Mouse (Mus musculus) hindbrain, embryonic 16.5 days (tissue): ENCODE results near the gene Rbm12. TPM values are rescaled to one million over a fixed set of nuclear protein-coding genes. Genes with fewer than 3 reads are reported as not detected.
A peak's percentile ranks its signal among the peaks of the same experiment; 100 is the strongest.
"Not testable (repeated sequence)": the region's sequence is repeated elsewhere in the genome, so short reads cannot be mapped to it uniquely, and the experiment has no call there.

Experiments
- ATAC-seq: fragments of 200-750 bp; cut with Nextera tagmentation; 2 replicates; pipeline ENCODE4 v1.8.0; 2017; ENCODE audit warnings: moderate TSS enrichment, moderate library complexity
- H3K27ac ChIP-seq: fragments of 300-500 bp; sonication (generic); 2 replicates; pipeline ENCODE4 v1.5.1; 2014; ENCODE audit warnings: low read depth, mild to moderate bottlenecking, control low read depth, low read length, moderate library complexity
- H3K27me3 ChIP-seq: fragments of 300-500 bp; sonication (generic); replicated peaks from 2 replicates; pipeline ENCODE4 v1.6.1; 2014; ENCODE audit warnings: low read length; ENCODE audit not compliant: control insufficient read depth, insufficient read depth
- H3K36me3 ChIP-seq: fragments of 300-500 bp; sonication (generic); 2 replicates; pipeline ENCODE4 v1.6.1; 2014; ENCODE audit warnings: mild to moderate bottlenecking, low read length, moderate library complexity, mixed read lengths; ENCODE audit not compliant: control insufficient read depth, insufficient read depth
- H3K4me1 ChIP-seq: fragments of 300-500 bp; sonication (generic); 2 replicates; pipeline ENCODE4 v1.6.1; 2014; ENCODE audit warnings: low read depth, low read length; ENCODE audit not compliant: control insufficient read depth, insufficient read depth
- H3K4me2 ChIP-seq: fragments of 300-500 bp; sonication (generic); 2 replicates; pipeline ENCODE4 v1.6.1; 2014; ENCODE audit warnings: mild to moderate bottlenecking, low read length, control low read depth, moderate library complexity
- H3K4me3 ChIP-seq: fragments of 300-500 bp; sonication (generic); 2 replicates; pipeline ENCODE4 v1.5.1; 2014; ENCODE audit warnings: mild to moderate bottlenecking, low read length, control low read depth, moderate library complexity
- H3K9ac ChIP-seq: fragments of 300-500 bp; sonication (generic); 2 replicates; pipeline ENCODE4 v1.6.1; 2014; ENCODE audit warnings: low read depth, mild to moderate bottlenecking, control low read depth, low read length, moderate library complexity
- H3K9me3 ChIP-seq: fragments of 300-500 bp; sonication (generic); 2 replicates; pipeline ENCODE4 v1.6.1; 2014; ENCODE audit warnings: mild to moderate bottlenecking, low read length, moderate library complexity; ENCODE audit not compliant: control insufficient read depth
- WGBS: fragments of 180-500 bp; shearing (Covaris S2); extraction: QIAGEN DNeasy Blood & Tissue Kit; methylation state at CpG from one replicate; pipeline ENCODE4 v1.1.7; 2014; 5-methylcytosine and 5-hydroxymethylcytosine counted together
- polyA plus RNA-seq: library from polyadenylated mRNA; unstranded; fragments of >200 nt; fragmentation: Nextera tagmentation; extraction: Ambion mirVana; gene quantifications from 2 replicates; pipeline ENCODE4 v1.2.1, GENCODE M21; 2015

The Rbm12 gene
- polyA plus RNA-seq, 1 experiment from 2014 or later: 19.3 TPM

DNA sequence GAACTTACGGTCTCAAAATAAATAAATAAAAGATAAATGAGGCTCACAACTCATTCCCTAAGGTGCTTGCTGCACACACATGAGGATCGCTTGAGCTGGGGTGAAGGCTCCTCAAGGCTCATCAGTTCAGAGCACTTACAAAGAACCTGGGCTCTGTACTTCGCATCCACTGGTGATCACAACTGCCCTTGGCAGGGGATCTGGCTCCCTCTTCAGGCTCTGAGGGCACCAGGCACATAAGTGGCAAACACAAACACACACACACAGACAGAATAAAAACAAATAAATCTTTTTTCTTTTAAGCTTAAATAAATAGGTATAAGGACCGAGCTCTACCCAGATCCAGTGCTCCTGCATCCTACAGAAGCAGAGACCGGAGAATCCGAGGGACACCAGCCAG is 23.9 kb upstream of the Rbm12 start:
- Histone ChIP-seq H3K4me3 (no peak overlapping the region), H3K9me3 (no peaks in the 10 kb centered on the region), H3K4me1 (no peaks in the 10 kb centered on the region), H3K27ac (no peak overlapping the region), H3K36me3 (no peaks in the 10 kb centered on the region; the same call in none of the 2 replicates), H3K27me3 (no peaks in the 10 kb centered on the region), H3K4me2 (no peak overlapping the region), H3K9ac (no peak overlapping the region)
- ATAC-seq: no peak
- WGBS: 87% methylated on average over 6 of the region's 6 CpGs

DNA sequence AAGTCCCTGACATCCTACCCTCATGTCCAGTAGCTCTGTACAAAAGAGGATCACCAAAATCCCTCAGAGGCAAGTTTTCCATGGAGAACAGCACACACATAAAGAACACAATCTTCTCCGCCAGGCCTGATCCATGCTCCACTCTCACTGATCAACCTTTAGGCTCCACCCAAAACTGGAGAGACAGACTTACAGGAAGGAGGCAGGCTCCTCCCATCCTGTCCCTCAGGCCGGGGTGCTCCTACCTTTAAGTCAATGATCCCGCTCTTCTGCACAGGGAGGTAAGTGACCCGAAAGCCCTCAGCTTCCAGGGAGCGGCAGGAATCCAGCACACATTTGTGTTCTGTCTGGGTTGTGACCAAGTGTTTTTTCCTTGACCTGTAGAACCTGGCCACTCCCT is 22.4 kb upstream of the Rbm12 start:
- H3K36me3 ChIP-seq: no peaks in the 10 kb centered on the region; the same call in none of the 2 replicates
- no peak for ATAC-seq
- 94% methylated on average over 5 of the region's 5 CpGs for WGBS
- no peaks in the 10 kb centered on the region for H3K27me3 ChIP-seq
- H3K4me1 ChIP-seq: no peaks in the 10 kb centered on the region
- H3K4me3 ChIP-seq: no peak overlapping the region
- H3K4me2 ChIP-seq: no peak overlapping the region
- no peak overlapping the region for H3K9ac ChIP-seq
- H3K27ac ChIP-seq: no peak overlapping the region
- no peaks in the 10 kb centered on the region for H3K9me3 ChIP-seq

DNA sequence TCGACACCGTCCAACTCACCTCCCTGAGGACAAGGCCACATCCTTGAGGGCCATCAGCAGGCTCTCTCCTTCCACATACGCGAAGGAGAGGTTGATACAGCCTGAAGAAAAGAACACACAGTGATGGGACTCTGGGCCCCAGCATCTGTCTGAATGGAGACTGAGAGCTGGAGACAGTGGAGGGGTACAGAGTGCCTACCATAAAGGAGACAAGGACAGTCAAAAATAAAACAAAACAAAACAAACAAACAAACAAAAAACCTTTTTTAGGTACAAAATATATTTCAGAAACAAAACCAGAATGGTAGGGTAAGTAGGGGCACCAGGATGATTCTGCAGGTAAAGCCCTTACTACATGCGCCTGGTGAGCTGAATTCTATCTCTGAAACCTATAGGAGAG is 15.2 kb upstream of the Rbm12 start, which contains the start of gene Gm28036:
Gene Gm28036, minus strand, starts transcription at position 101 of the 400 bp plus-strand sequence.
- Histone ChIP-seq H3K36me3 (peaks cover 10% of the 10 kb centered on the region), H3K4me1 (no peaks in the 10 kb centered on the region), H3K9ac (no peak within 1 kb of the TSS), H3K27ac (no peak within 1 kb of the TSS), H3K4me3 (no peak within 1 kb of the TSS), H3K9me3 (no peaks in the 10 kb centered on the region), H3K4me2 (no peak within 1 kb of the TSS), H3K27me3 (no peaks in the 10 kb centered on the region)
- 96% methylated on average over 5 of the region's 5 CpGs for WGBS
- no peak for ATAC-seq

DNA sequence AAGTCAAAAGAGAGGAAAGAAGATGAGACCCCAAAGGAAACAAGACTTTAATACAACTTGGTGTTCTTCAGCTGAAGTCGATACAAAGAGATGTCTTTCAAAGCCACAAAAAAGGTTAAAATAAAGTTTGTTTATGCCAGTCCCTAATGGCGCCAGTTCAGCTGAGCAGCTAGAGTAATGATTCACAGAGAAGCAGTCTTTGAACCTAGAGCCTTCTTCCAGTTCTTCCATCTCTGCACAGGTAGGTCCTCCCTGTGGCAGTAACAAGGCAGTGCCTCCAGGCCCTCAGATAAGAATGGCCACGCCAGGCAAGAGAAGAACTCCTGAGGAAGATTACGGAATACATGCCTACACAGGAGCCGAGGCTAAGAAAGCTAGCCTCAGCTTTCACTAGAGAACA is 12.0 kb upstream of the Rbm12 start:
- 91% methylated on average over 5 of the region's 5 CpGs for WGBS
- no peak for ATAC-seq

DNA sequence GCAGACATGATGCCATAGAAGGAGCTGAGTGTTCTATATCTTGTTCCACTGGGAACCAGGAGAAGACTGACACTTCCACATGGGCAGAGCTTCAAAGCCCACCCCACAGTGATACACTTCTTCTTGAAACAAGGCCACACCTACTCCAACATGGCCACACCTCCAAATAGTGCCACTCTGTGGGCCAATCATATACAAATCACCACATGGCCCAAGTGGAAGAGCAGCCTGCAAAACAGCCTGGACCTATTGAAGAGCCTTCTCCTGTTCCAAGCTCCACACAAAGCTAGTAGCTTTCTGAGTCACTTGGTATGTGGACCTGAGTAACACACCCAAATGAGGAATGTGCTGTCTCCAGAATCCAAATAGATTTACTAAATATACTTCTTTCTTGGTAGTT is 7.8 kb upstream of the Rbm12 start:
- Histone ChIP-seq H3K36me3 (peaks cover 5% of the 10 kb centered on the region; the same call in 1 of the 2 replicates), H3K4me2 (no peak overlapping the region), H3K27me3 (no peaks in the 10 kb centered on the region), H3K9ac (no peak overlapping the region), H3K4me1 (no peaks in the 10 kb centered on the region), H3K27ac (no peak overlapping the region), H3K9me3 (no peaks in the 10 kb centered on the region), H3K4me3 (no peak overlapping the region)
- no peak for ATAC-seq

More for the DNA sequence above, 12.0 kb upstream of the Rbm12 start:
- H3K4me1 ChIP-seq: no peaks in the 10 kb centered on the region
- no peak overlapping the region for H3K27ac ChIP-seq
- H3K4me3 ChIP-seq: no peak overlapping the region
- no peaks in the 10 kb centered on the region for H3K9me3 ChIP-seq
- H3K4me2 ChIP-seq: no peak overlapping the region
- H3K27me3 ChIP-seq: no peaks in the 10 kb centered on the region
- no peak overlapping the region for H3K9ac ChIP-seq
- H3K36me3 ChIP-seq: peaks cover 10% of the 10 kb centered on the region

DNA sequence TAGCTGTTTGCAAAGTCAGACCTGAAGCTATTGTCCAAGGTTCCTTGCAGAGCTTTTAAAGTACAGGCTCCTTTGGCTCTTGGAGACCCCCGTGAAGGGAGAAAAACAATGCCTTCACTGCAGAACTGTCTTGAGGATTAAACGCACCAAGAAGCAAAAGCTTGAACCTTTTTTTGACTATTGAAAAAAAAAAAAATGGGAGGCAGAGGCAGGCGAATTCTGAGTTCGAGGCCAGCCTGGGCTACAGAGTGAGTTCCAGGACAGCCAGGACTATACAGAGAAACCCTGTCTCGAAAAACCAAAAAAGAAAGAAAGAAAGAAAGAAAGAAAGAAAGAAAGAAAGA is 274 bp upstream of the Rbm12 start:
- H3K9me3 ChIP-seq, H3K27me3 ChIP-seq, ATAC-seq, H3K36me3 ChIP-seq: not testable (repeated sequence)
- peak overlapping the region; percentile 69 for H3K4me3 ChIP-seq
- peak overlapping the region; percentile 95 for H3K27ac ChIP-seq
- peaks cover 11% of the 10 kb centered on the region for H3K4me1 ChIP-seq
- peak overlapping the region; percentile 63 for H3K4me2 ChIP-seq
- 20% methylated on average over 5 of the region's 5 CpGs for WGBS
- H3K9ac ChIP-seq: peak overlapping the region; percentile 99

DNA sequence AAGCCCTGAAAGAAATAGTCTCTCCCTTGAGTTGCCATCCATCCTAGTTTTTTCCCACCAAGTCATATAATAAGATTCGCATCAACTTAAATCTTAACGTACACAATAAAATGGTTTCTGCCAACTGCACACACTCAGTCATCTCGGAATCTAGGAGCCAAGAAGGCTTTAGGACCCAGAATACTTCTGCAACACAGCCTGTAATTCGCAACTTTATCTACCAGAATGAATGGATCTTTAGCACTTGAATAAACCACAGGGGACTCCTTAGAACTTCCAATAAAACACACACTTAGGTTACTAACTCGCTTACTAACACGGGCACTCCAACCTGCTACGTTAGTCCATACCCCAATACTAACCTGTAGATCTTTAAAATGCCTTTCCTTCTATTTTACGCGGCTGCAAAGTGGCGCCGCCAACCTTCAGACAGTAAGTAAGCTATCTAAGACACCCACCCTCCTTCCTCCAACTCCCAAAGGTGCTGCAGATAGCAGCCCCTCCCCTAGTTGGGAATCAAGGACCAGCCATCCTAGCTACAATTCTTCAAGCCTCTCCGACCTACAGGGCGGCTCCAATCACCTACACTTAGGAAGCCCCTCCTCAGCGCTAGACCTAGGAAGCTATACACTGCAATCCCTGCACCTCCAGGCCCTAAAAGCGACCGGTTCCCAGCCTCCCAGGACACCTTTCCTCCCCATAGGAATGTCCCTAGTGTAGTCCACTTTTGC is 986 bp downstream of the Rbm12 start:
- under 1% methylated on average over 16 of the region's 16 CpGs for WGBS
- no peaks in the 10 kb centered on the region for H3K27me3 ChIP-seq
- peak overlapping the region; percentile 78 for H3K4me2 ChIP-seq
- no peaks in the 10 kb centered on the region for H3K9me3 ChIP-seq
- H3K36me3 ChIP-seq: no peaks in the 10 kb centered on the region
- ATAC-seq: peak; percentile 76
- peaks cover 11% of the 10 kb centered on the region for H3K4me1 ChIP-seq
- H3K4me3 ChIP-seq: peak overlapping the region; percentile 69
- H3K9ac ChIP-seq: peak overlapping the region; percentile 99
- peak overlapping the region; percentile 95 for H3K27ac ChIP-seq

DNA sequence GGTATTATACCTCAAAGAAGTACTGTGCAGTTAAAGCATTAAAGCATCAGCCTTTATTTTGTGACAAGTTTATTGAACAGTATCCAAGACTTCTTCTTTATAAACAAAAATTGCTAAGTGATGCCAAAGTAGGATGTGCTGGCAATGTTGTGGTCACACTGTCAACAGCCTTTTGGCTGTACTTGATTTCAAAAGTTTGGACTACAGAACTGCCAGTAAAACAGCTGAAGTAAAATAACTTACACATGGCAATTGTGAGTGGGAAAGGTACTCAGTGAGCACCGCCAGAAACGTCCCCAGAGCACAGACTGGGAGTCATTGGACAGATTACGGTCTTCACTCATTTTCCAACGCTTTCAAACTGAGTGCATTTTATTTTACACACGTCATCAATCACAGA is 19.9 kb downstream of the Rbm12 start:
- Histone ChIP-seq H3K9ac (no peak overlapping the region), H3K27ac (no peak overlapping the region), H3K4me2 (no peak overlapping the region), H3K27me3 (no peaks in the 10 kb centered on the region), H3K4me3 (no peak overlapping the region), H3K36me3 (peaks cover 11% of the 10 kb centered on the region), H3K9me3 (no peaks in the 10 kb centered on the region), H3K4me1 (no peaks in the 10 kb centered on the region; the same call in 1 of the 2 replicates)
- 72% methylated on average over 5 of the region's 5 CpGs for WGBS
- no peak for ATAC-seq

DNA sequence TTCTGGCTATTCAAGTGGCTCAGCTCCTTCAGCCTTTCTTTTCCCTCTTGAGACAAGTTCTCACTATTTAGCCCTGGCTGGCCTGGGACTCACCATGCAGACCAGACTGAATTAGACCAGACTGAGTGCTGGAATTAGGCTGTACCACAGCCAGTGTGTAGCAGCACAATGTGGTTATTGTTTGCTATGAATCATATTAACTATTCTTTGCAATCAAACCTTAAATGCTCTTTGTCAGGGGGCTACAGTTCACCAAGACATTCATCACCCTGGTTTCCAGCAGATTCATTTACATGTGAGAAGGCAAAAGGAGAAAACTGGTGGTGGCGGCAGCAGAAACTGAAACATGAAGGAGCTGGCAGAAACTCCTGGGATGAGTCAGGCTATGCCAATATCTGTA is 22.0 kb downstream of the Rbm12 start:
- H3K27ac ChIP-seq: no peak overlapping the region
- no peaks in the 10 kb centered on the region for H3K9me3 ChIP-seq
- ATAC-seq: peak; percentile 69; the same call in 1 of the 2 replicates
- H3K4me2 ChIP-seq: no peak overlapping the region
- H3K4me3 ChIP-seq: no peak overlapping the region
- WGBS: 43% methylated on average over 1 of the region's 1 CpGs
- peaks cover 2% of the 10 kb centered on the region; the same call in 1 of the 2 replicates for H3K36me3 ChIP-seq
- H3K4me1 ChIP-seq: no peaks in the 10 kb centered on the region; the same call in 1 of the 2 replicates
- no peak overlapping the region for H3K9ac ChIP-seq
- no peaks in the 10 kb centered on the region for H3K27me3 ChIP-seq
